Mouse (Mus musculus): ENCODE data around the gene March1. TPM values are rescaled to one million over a fixed set of nuclear protein-coding genes. Genes with fewer than 3 reads are reported as not detected.

March1 gene
- polyA plus RNA-seq, 1 experiment from 2014 or later: 56.4 TPM

- no peaks in the 10 kb centered on the region for H3K4me1 ChIP-seq (ENCODE audit: control insufficient read depth, insufficient read depth, low read length)
- 85% methylated on average over 4 of the region's 4 CpGs for WGBS
Observed at GRCm38 (mm10) chr8:66383694-66384373, 766.1 kb downstream of the March1 start.

GRCm38 (mm10) chr8:66386008-66386407, 768.3 kb downstream of the March1 start:
- no peaks in the 10 kb centered on the region for H3K27me3 ChIP-seq (ENCODE audit: control insufficient read depth, insufficient read depth, low read depth, low read length)
- H3K4me1 ChIP-seq (ENCODE audit: control insufficient read depth, insufficient read depth, low read length): no peaks in the 10 kb centered on the region
- H3K27ac ChIP-seq (ENCODE audit: low read length): no peak overlapping the region
- H3K4me3 ChIP-seq (ENCODE audit: low read depth, low read length): no peak overlapping the region
- no peaks in the 10 kb centered on the region for H3K9me3 ChIP-seq (replicated peaks; ENCODE audit: control insufficient read depth, low read length, poor library complexity, severe bottlenecking)
- no peak overlapping the region for H3K4me2 ChIP-seq (ENCODE audit: low read length)
- no peak for ATAC-seq
- H3K36me3 ChIP-seq (ENCODE audit: control insufficient read depth, insufficient read depth, low read length): no peaks in the 10 kb centered on the region
- H3K9ac ChIP-seq (ENCODE audit: low read depth, low read length): no peak overlapping the region

More at GRCm38 (mm10) chr8:66383694-66384373, 766.1 kb downstream of the March1 start:
- no peak for ATAC-seq
- no peaks in the 10 kb centered on the region for H3K27me3 ChIP-seq (ENCODE audit: control insufficient read depth, insufficient read depth, low read depth, low read length)
- H3K4me2 ChIP-seq (ENCODE audit: low read length): no peak overlapping the region
- no peaks in the 10 kb centered on the region for H3K9me3 ChIP-seq (replicated peaks; ENCODE audit: control insufficient read depth, low read length, poor library complexity, severe bottlenecking)
- no peaks in the 10 kb centered on the region for H3K36me3 ChIP-seq (ENCODE audit: control insufficient read depth, insufficient read depth, low read length)
- H3K4me3 ChIP-seq (ENCODE audit: low read depth, low read length): no peak overlapping the region
- no peak overlapping the region for H3K9ac ChIP-seq (ENCODE audit: low read depth, low read length)
- H3K27ac ChIP-seq (ENCODE audit: low read length): no peak overlapping the region

GRCm38 (mm10) chr8:66388693-66389092, 771.0 kb downstream of the March1 start:
- H3K4me2 ChIP-seq (ENCODE audit: low read length): no peak overlapping the region
- no peaks in the 10 kb centered on the region for H3K27me3 ChIP-seq (ENCODE audit: control insufficient read depth, insufficient read depth, low read depth, low read length)
- no peaks in the 10 kb centered on the region for H3K9me3 ChIP-seq (replicated peaks; ENCODE audit: control insufficient read depth, low read length, poor library complexity, severe bottlenecking)
- WGBS: 81% methylated on average over 2 of the region's 2 CpGs
- no peak overlapping the region for H3K4me3 ChIP-seq (ENCODE audit: low read depth, low read length)
- ATAC-seq: no peak
- no peaks in the 10 kb centered on the region for H3K36me3 ChIP-seq (ENCODE audit: control insufficient read depth, insufficient read depth, low read length)
- H3K9ac ChIP-seq (ENCODE audit: low read depth, low read length): no peak overlapping the region
- H3K27ac ChIP-seq (ENCODE audit: low read length): no peak overlapping the region
- no peaks in the 10 kb centered on the region for H3K4me1 ChIP-seq (ENCODE audit: control insufficient read depth, insufficient read depth, low read length)

- Histone ChIP-seq H3K27me3 (ENCODE audit: control insufficient read depth, insufficient read depth, low read depth, low read length) (no peaks in the 10 kb centered on the region), H3K4me3 (ENCODE audit: low read depth, low read length) (no peak overlapping the region), H3K27ac (ENCODE audit: low read length) (no peak overlapping the region), H3K9me3 (replicated peaks; ENCODE audit: control insufficient read depth, low read length, poor library complexity, severe bottlenecking) (no peaks in the 10 kb centered on the region), H3K36me3 (ENCODE audit: control insufficient read depth, insufficient read depth, low read length) (no peaks in the 10 kb centered on the region), H3K9ac (ENCODE audit: low read depth, low read length) (no peak overlapping the region), H3K4me1 (ENCODE audit: control insufficient read depth, insufficient read depth, low read length) (no peaks in the 10 kb centered on the region), H3K4me2 (ENCODE audit: low read length) (no peak overlapping the region)
- ATAC-seq: no peak
- WGBS: 91% methylated on average over 5 of the region's 5 CpGs
Observed at GRCm38 (mm10) chr8:66391554-66391953, 773.9 kb downstream of the March1 start.

- H3K4me1 ChIP-seq (ENCODE audit: control insufficient read depth, insufficient read depth, low read length): no peaks in the 10 kb centered on the region
- no peaks in the 10 kb centered on the region for H3K27me3 ChIP-seq (ENCODE audit: control insufficient read depth, insufficient read depth, low read depth, low read length)
- no peak overlapping the region for H3K4me3 ChIP-seq (ENCODE audit: low read depth, low read length)
- no peaks in the 10 kb centered on the region for H3K36me3 ChIP-seq (ENCODE audit: control insufficient read depth, insufficient read depth, low read length)
- ATAC-seq: no peak
- no peak overlapping the region for H3K4me2 ChIP-seq (ENCODE audit: low read length)
- H3K27ac ChIP-seq (ENCODE audit: low read length): no peak overlapping the region
- no peaks in the 10 kb centered on the region for H3K9me3 ChIP-seq (replicated peaks; ENCODE audit: control insufficient read depth, low read length, poor library complexity, severe bottlenecking)
- H3K9ac ChIP-seq (ENCODE audit: low read depth, low read length): no peak overlapping the region
Observed at GRCm38 (mm10) chr8:66392900-66393299, 775.2 kb downstream of the March1 start.

GRCm38 (mm10) chr8:66394148-66394547, 776.4 kb downstream of the March1 start:
- Histone ChIP-seq H3K4me3 (ENCODE audit: low read depth, low read length) (no peak overlapping the region), H3K27me3 (ENCODE audit: control insufficient read depth, insufficient read depth, low read depth, low read length) (no peaks in the 10 kb centered on the region), H3K9me3 (replicated peaks; ENCODE audit: control insufficient read depth, low read length, poor library complexity, severe bottlenecking) (no peaks in the 10 kb centered on the region), H3K36me3 (ENCODE audit: control insufficient read depth, insufficient read depth, low read length) (no peaks in the 10 kb centered on the region), H3K4me1 (ENCODE audit: control insufficient read depth, insufficient read depth, low read length) (no peaks in the 10 kb centered on the region), H3K27ac (ENCODE audit: low read length) (no peak overlapping the region), H3K9ac (ENCODE audit: low read depth, low read length) (no peak overlapping the region), H3K4me2 (ENCODE audit: low read length) (no peak overlapping the region)
- no peak for ATAC-seq
- 80% methylated on average over 3 of the region's 3 CpGs for WGBS

GRCm38 (mm10) chr8:66397811-66398210, 780.1 kb downstream of the March1 start:
- Histone ChIP-seq H3K9ac (ENCODE audit: low read depth, low read length) (no peak overlapping the region), H3K27ac (ENCODE audit: low read length) (no peak overlapping the region), H3K36me3 (ENCODE audit: control insufficient read depth, insufficient read depth, low read length) (no peaks in the 10 kb centered on the region), H3K4me3 (ENCODE audit: low read depth, low read length) (no peak overlapping the region), H3K27me3 (ENCODE audit: control insufficient read depth, insufficient read depth, low read depth, low read length) (no peaks in the 10 kb centered on the region), H3K4me2 (ENCODE audit: low read length) (no peak overlapping the region), H3K9me3 (replicated peaks; ENCODE audit: control insufficient read depth, low read length, poor library complexity, severe bottlenecking) (no peaks in the 10 kb centered on the region), H3K4me1 (ENCODE audit: control insufficient read depth, insufficient read depth, low read length) (no peaks in the 10 kb centered on the region)
- ATAC-seq: no peak

- no peaks in the 10 kb centered on the region for H3K27me3 ChIP-seq (ENCODE audit: control insufficient read depth, insufficient read depth, low read depth, low read length)
- 82% methylated on average over 1 of the region's 1 CpGs for WGBS
- no peak overlapping the region for H3K9ac ChIP-seq (ENCODE audit: low read depth, low read length)
- ATAC-seq: no peak
- no peak overlapping the region for H3K4me2 ChIP-seq (ENCODE audit: low read length)
- no peak overlapping the region for H3K4me3 ChIP-seq (ENCODE audit: low read depth, low read length)
- no peak overlapping the region for H3K27ac ChIP-seq (ENCODE audit: low read length)
- H3K4me1 ChIP-seq (ENCODE audit: control insufficient read depth, insufficient read depth, low read length): peaks cover 2% of the 10 kb centered on the region; the same call in 1 of the 2 replicates
- H3K36me3 ChIP-seq (ENCODE audit: control insufficient read depth, insufficient read depth, low read length): no peaks in the 10 kb centered on the region
- H3K9me3 ChIP-seq (replicated peaks; ENCODE audit: control insufficient read depth, low read length, poor library complexity, severe bottlenecking): no peaks in the 10 kb centered on the region
Observed at GRCm38 (mm10) chr8:66400050-66400449, 782.4 kb downstream of the March1 start.

GRCm38 (mm10) chr8:66404711-66405414, 787.2 kb downstream of the March1 start:
- no peak overlapping the region for H3K4me3 ChIP-seq (ENCODE audit: low read depth, low read length)
- peaks cover 2% of the 10 kb centered on the region; the same call in 1 of the 2 replicates for H3K4me1 ChIP-seq (ENCODE audit: control insufficient read depth, insufficient read depth, low read length)
- H3K9ac ChIP-seq (ENCODE audit: low read depth, low read length): no peak overlapping the region
- H3K4me2 ChIP-seq (ENCODE audit: low read length): no peak overlapping the region
- no peak for ATAC-seq
- WGBS: 79% methylated on average over 2 of the region's 2 CpGs
- no peaks in the 10 kb centered on the region for H3K36me3 ChIP-seq (ENCODE audit: control insufficient read depth, insufficient read depth, low read length)
- H3K27ac ChIP-seq (ENCODE audit: low read length): no peak overlapping the region
- H3K27me3 ChIP-seq (ENCODE audit: control insufficient read depth, insufficient read depth, low read depth, low read length): no peaks in the 10 kb centered on the region
- no peaks in the 10 kb centered on the region for H3K9me3 ChIP-seq (replicated peaks; ENCODE audit: control insufficient read depth, low read length, poor library complexity, severe bottlenecking)
